Mouse (Mus musculus) heart, adult 18-20 months (tissue): Measurements from ENCODE around the gene Gm10722. TPM values are rescaled to one million over a fixed set of nuclear protein-coding genes. Genes with fewer than 3 reads are reported as not detected.
"Not testable (repeated sequence)": the region's sequence is repeated elsewhere in the genome, so short reads cannot be mapped to it uniquely, and the experiment has no call there.

Experiments
- DNase-seq, 2 experiments: peaks; one replicate each; pipeline ENCODE4 v3.0.0; 2021 to 2022; ENCODE audit warnings: mixed read lengths in 1 of 2
- long read RNA-seq, 2 experiments: library from polyadenylated mRNA; stranded (forward); transcript quantifications; one replicate each; pipeline ENCODE4 v2.0.0; 2021
- total RNA-seq, 2 experiments: library from RNA; stranded (reverse); gene quantifications; 2 replicates each; pipeline ENCODE4 v1.2.3; 2021

Gm10722 gene
- not detected for total RNA-seq
- long read RNA-seq, experiment 1 = 0 reads
- long read RNA-seq, experiment 2 = 0 reads

- peak in 1 of 2 experiments; percentile 12 for DNase-seq
Measured at GRCm38 (mm10) chr9:3000445-3000972, at the start of gene Gm10722. Gene Gm10722 (plus strand): TSS chr9:3000922.

GRCm38 (mm10) chr9:3001006-3001405, 284 bp downstream of the Gm10722 start:
- DNase-seq = peak in 1 of 2 experiments; percentile 20

- peak; percentile 94 to 97 for DNase-seq
Measured at GRCm38 (mm10) chr9:3001948-3002659, 1.4 kb downstream of the Gm10722 start.

- not testable (repeated sequence) for DNase-seq
Measured at GRCm38 (mm10) chr9:3002794-3003396, 2.2 kb downstream of the Gm10722 start, which contains the start of gene Gm11168. Gene Gm11168 (plus strand): TSS chr9:3003346.

- not testable (repeated sequence) for DNase-seq
Measured at GRCm38 (mm10) chr9:3006179-3006578, 5.5 kb downstream of the Gm10722 start.

GRCm38 (mm10) chr9:3006636-3007035, 5.9 kb downstream of the Gm10722 start:
- DNase-seq = peak; percentile 85 to 89

GRCm38 (mm10) chr9:3007272-3007671, 6.5 kb downstream of the Gm10722 start:
- DNase-seq = not testable (repeated sequence)

- not testable (repeated sequence) for DNase-seq
Measured at GRCm38 (mm10) chr9:3009331-3009730, 8.6 kb downstream of the Gm10722 start.

- DNase-seq = not testable (repeated sequence)
Measured at GRCm38 (mm10) chr9:3012054-3012621, 11.4 kb downstream of the Gm10722 start.

- DNase-seq = not testable (repeated sequence)
Measured at GRCm38 (mm10) chr9:3012733-3013279, 12.1 kb downstream of the Gm10722 start, which contains the start of gene Gm10721. Gene Gm10721 (plus strand): TSS chr9:3013140.

- DNase-seq = not testable (repeated sequence)
Measured at GRCm38 (mm10) chr9:3015354-3015753, 14.6 kb downstream of the Gm10722 start, which contains the start of gene Gm10720. Gene Gm10720 (plus strand): TSS chr9:3015654.

GRCm38 (mm10) chr9:3015896-3016295, 15.2 kb downstream of the Gm10722 start:
- not testable (repeated sequence) for DNase-seq

- DNase-seq = not testable (repeated sequence)
Measured at GRCm38 (mm10) chr9:3017108-3017507, 16.4 kb downstream of the Gm10722 start, which contains the start of gene Gm10719. Gene Gm10719 (plus strand): TSS chr9:3017408.

GRCm38 (mm10) chr9:3018944-3019343, 18.2 kb downstream of the Gm10722 start:
- peak in 1 of 2 experiments; percentile 63 for DNase-seq

GRCm38 (mm10) chr9:3019835-3020727, 19.4 kb downstream of the Gm10722 start:
- DNase-seq = peak; percentile 43 to 60

GRCm38 (mm10) chr9:3022316-3023008, 21.7 kb downstream of the Gm10722 start:
- DNase-seq = peak; percentile 58 to 62

- peak in 1 of 2 experiments; percentile 5 for DNase-seq
Measured at GRCm38 (mm10) chr9:3023312-3023984, 22.7 kb downstream of the Gm10722 start, which contains the start of gene Gm10718. Gene Gm10718 (plus strand): TSS chr9:3023547.

GRCm38 (mm10) chr9:3023985-3024648, 23.4 kb downstream of the Gm10722 start:
- DNase-seq = peak; percentile 56 to 73

- DNase-seq = peak; percentile 22 to 35
Measured at GRCm38 (mm10) chr9:3024912-3025467, 24.3 kb downstream of the Gm10722 start, which contains the start of gene Gm10717. Gene Gm10717 (plus strand): TSS chr9:3025417.
